Mouse (Mus musculus): ENCODE results near the gene Tex2.
"Not testable (repeated sequence)": the region's sequence is repeated elsewhere in the genome, so short reads cannot be mapped to it uniquely, and the experiment has no call there.

Tex2 gene

DNA sequence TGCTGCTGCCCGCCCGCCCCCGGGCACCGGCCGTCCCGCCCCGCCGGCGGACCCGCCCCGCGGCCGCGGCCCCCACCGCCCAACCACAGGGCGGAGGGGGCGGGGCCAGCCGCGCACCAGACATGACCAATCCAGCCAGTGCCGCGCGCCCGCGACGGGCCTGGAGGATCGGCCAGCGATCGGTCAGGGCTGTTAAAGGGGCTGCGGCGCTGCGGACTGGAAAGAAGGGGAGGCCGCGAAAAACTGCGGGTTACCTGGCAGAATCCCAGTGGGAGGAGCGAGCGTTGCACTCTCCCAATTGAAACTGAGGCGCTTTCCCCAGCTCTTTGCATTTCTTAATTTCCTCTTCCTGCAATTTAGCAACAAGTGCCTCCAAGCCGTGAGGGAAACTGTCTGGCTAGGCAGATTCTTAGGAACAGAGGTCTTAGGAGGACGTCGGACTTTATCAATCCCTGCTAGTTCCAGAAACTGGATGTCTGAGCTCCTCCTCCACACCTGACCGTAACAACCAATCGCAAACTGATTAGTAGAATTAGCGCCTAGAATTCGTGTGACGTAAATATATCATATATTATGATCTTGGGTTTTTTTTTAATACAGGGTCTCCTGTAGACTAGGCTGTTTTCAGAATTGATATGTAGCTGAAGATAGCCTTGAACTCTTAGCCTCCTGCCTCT, at the start of gene Tex2:
Gene Tex2, minus strand, starts transcription at position 463 of the 677 bp plus-strand sequence.
- DNase-seq (ENCODE audit: inconsistent ontology term), result peak; percentile 99

DNA sequence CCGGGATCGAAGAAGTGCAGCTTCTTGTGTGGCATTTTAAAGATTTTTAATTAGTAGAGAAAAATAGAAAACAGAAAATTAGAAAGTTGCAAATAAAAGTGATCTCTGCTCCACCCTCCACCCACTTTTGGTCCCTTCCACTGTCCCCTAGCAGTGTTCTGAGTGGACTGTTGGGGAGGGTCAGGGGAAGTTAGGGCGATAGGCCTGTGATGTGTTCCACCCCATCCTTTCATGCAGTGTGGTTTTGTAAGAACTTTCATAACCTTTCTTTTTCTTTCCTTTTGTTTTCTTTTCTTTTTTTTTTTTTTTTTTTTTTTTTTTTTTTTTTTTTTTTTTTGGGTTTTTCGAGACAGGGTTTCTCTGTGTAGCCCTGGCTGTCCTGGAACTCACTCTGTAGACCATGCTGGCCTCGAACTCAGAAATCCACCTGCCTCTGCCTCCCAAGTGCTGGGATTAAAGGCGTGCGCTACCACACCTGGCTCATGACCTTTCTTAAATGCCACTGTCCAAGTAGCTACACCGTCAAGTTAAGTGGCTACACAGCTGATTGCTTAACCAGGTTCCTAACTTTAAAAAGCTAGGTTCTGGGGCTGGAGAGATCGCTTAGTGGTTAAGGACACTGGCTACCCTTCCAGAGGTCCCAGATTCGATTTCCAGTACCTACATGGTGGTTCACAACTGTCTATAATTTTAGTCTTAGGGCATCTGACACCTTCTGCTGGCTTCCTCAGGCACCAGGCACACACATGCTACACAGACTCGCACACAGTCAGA, 49.6 kb upstream of the Tex2 start:
- no peak for DNase-seq (ENCODE audit: inconsistent ontology term)

DNA sequence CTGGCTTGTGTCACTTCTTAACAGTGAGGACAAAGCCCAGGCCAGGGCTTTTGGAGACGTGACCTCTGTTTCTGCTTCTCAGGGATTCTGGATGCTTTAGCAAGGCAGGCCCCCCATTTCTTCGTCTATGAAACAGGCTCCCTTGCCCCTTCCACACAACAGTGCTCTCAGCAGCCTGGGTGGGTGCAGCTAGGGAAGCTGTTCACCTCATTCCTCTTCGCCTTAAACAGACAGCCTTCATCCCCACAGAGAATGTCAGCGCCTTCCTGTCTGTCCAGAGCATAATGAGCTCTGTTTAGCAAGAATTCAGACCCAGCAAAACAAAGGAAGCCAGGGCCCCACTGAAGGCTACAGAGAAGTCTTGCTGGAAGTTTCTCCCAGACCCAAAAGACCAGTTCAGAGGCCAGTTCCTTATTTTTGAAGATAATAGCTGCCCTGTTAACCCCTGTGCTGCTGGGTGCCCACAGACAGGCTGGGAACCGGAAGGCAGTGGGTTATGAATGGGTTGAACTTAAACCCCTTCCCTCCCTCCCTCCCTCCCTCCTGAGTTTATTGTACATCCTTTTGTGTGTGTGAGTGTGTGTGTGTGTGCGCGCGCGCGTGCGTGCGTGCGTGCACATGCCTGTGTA, 47.3 kb upstream of the Tex2 start:
- peak; percentile 49 for DNase-seq (ENCODE audit: inconsistent ontology term)

DNA sequence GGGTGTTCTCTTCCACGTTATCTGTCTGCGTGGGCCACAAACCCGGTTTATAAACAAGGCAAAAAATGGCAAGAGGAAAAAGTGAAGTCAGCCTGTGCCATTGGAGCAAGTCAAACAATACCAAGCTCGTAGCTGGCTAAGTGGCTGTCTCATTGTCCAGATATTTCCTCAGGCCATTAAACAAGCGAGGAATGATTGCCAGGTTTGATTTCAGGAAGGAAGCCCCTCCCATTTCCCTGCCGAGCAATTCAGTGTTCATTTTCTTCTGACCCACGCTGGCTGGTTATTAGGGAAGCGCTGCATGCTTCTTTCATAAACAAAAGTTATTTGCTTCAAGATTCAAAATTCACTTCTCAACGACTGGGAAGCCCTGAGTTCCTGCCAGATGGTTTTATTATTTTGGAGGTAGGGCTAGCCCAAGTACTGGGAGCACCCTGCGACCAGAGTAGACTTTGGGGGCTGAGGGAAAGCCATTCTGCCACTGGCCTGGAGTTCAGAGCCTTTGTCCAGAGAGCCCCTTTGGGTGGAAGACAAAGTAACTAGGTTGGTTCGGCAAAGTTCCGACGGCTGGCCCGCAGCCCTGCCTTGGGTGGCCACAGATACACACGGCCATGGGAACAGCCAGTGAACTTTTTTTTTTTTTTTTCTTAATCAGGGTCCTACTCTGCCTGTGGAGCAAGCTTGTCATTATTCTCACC, 46.5 kb upstream of the Tex2 start:
- DNase-seq (ENCODE audit: inconsistent ontology term), result peak; percentile 74

DNA sequence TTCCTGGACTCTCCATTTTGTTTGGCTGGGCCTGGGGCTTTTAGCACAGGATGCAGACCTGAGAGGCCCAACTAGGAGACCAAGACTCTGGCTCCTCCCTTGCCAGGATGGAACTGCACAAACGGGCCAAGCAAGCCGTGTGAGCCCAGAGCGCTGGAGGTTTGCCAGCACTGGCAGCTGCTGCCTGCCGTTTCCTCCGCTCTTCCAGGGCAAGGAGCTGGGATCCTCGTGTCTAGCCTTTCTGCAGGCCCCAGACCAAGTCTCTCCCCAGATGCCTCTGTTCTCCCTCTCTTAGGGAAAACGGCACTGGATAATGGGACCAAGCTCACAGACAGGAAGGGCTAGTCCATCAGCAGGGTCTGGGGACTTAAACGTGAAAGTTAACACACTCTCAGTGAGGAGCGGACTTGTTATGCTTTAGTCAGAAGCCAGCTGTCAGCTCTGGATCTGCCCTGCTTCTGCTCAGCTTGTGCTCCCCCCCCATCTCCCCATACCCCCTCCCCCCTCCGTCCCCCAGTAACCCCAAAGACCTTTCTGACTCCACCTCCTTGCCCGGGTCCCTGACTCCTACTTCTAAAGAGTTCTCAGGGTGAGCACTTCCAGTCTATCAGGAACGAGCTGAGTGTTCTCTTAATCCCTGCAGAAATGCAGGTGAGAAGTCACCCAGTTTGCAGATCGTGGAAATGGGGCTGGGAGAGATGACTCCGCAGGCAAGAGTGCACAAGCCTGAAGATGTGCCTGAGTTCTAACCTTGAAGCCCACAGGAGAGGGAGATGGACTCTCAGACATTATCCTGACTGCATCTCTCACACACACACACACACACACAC, 45.0 kb upstream of the Tex2 start:
- DNase-seq (ENCODE audit: inconsistent ontology term), result peak; percentile 87

DNA sequence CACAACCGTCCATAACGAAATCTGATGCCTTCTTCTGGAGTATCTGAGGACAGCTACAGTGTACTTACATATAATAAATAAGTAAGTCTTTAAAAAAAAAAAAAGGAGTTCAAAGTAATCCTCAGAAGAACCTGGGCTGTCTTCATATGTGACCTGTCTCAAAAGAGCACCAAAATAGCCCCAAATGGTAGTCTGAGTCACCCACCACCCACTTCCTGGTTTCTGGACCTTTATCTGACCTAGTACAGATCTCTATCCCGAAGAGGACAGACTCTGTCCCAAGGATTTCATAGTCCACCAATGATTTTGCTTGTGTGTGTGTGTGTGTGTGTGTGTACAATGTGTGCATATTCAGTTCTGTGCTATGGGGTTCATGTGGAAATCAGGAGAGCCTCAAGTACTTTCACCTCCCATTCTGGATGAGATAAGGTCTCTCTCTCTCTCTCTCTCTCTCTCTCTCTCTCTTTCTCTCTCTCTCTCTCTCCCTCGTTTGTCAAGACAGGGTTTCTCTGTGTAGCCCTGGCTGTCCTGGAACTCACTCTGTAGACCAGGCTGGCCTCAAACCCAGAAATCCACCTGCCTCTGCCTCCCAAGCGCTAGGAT, 43.8 kb upstream of the Tex2 start:
- DNase-seq (ENCODE audit: inconsistent ontology term), result not testable (repeated sequence)

DNA sequence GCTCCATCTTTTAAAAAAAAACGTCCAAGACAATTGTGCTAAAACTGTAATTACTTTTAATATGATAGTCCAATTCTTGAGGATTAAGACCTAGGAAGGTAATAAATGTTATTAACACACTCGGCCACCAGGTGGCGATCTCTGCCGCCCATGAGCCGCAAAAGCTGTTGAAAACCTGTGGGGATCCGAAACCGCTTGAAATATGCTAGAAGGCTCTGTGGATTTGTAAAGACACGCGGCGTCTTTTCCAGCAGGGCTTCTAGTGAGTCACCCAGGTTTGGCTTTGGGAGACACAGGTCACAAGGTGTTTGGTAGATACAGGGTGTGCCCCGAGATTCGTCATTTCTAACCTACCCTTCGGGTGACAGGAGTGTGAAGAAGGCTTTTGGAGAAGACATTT, 35.1 kb upstream of the Tex2 start:
- peak; percentile 66 for DNase-seq (ENCODE audit: inconsistent ontology term)

DNA sequence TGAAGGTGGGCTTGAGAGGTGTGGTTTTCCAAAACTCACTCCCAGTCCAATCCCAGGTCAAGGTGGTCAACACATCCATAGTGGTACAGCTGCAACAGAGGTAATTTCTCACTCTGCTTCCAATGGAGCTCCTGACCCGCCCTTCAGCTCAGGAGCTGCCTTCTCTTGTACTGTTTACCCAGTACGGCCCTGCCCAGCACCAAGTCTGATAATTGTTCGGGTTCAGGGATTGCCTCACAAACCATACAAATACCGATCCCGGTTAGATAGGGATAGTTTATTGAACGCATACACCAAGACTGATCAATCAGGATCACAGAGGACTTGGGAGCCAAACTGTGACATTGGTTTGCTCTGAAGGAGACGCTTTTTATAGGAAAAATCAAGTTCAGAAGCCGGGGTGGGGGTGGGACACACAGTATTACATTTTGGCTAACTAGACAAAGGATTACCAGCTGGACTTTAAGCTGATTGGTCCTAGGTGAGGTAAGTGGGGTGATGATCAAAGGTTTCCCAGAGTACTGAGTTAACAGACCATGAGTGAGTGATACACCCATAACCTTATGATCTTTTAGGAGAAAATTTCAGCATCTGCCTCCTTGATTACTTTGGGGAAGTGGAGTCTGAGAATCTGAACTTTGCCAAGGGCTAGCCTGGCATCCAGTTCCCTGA, 29.9 kb upstream of the Tex2 start:
- no peak for DNase-seq (ENCODE audit: inconsistent ontology term)

DNA sequence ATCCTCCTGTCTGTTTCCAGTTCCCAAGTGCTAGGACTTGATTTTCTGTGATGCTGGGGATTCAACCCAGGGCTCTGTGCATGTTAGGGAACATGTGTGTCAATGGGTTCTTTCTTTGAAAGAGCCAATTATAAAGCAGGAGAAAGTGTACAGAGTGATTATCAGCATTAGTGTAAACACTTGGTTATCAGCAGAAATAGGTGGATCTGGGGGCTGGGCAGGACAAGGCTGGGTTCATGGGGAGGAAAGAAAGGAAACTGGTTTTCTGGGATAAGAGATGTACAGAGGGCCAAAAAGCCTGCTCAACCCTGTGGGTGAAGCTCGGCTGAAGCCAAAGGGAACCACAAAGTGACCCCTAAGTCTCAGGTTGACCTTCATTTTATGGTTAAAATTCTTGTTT, 28.4 kb upstream of the Tex2 start:
- no peak for DNase-seq (ENCODE audit: inconsistent ontology term)

DNA sequence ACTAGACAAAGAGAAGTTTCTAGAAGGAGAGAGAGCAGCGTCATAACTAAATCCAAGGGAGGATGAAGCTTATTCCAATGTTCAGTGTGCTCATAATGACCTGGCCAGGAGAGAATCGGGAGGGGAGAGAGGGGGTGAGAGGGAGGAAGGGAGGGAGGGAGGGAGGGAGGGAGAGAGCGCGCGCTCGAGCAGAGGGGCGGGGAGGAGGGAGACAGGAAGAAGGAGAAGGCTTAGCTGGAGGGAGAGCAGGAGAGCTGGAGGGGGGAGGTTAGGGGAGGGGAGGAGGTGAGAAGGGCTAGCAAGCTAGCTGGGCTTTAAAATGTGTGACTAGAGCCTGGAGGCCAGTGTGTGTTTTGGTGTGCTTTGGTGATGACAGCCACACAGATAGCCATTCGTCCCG, 26.8 kb upstream of the Tex2 start:
- no peak for DNase-seq (ENCODE audit: inconsistent ontology term)

DNA sequence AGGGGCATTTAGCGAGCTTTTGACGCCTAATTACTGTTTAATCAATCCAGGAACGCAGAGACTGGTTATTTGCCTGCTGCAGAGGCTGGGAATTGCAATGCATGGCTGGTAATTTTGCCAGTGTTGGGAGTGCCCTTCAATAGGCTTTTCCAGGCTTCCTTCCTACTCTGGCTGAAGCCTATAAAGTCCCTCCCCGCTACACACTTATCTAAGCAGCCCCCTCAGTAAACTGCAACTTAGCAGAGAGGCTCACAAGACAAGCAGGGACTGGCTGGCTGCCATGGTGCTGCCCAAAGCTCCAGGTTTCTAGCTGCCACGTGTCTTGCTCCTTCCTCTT, 26.1 kb upstream of the Tex2 start:
- no peak for DNase-seq (ENCODE audit: inconsistent ontology term)

DNA sequence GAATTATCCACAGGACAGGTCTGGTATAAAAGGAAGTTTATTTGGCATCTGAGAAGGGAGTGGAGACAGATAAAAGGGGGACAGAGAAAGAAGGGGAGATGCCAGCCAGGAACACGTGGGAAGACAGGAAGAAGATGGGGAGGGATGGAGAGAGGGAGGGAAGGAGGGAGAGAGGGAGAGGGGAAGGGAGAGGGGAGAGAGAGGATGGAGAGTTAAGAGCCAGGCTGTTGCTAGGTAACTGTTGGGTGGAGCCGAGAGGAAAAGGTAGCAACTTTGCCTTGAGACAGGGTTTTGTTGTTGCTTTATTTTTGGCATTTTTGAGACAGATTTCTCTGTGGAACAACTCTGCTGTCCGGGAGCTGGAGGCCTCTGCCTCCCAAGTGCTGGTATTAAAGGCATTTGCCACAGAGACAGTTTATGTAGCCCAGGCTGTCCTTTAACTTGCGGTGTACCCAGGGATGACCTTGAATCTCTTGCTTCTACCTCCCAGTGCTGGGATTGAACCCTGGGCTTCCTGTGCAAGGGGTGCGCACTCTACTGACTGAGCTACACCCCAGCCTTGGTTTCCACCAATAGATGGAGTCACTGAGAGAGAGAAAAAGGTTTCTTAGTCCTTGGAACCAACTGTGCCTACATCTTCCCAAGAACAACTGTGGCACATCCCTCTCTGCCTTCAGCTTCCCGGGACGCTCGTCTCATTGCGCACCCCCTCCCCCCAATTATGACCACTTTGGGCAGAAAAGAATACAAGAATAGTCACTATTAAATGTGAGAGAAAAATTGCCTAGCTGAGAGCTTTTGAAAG, 25.5 kb upstream of the Tex2 start:
- no peak for DNase-seq (ENCODE audit: inconsistent ontology term)

DNA sequence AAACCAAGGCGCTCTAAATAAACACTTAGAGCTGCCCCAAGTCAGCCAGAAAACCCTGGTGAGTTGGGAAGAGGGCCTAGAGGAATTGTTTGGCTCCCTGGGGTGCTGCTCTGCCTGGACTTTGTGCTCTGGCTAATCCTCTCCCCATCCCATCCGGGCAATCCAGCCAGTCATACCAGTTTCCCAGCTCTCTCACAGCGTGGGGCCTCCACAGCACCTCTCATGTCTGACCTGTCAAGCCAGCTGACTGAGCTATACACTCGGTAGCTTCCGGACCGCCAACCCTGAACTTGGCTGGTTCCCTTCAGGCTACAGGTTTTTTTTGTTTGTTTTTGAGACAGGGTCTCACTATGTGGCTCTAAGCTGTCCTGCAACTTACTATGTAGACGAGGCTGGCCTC, 24.5 kb upstream of the Tex2 start:
- DNase-seq (ENCODE audit: inconsistent ontology term), result no peak

DNA sequence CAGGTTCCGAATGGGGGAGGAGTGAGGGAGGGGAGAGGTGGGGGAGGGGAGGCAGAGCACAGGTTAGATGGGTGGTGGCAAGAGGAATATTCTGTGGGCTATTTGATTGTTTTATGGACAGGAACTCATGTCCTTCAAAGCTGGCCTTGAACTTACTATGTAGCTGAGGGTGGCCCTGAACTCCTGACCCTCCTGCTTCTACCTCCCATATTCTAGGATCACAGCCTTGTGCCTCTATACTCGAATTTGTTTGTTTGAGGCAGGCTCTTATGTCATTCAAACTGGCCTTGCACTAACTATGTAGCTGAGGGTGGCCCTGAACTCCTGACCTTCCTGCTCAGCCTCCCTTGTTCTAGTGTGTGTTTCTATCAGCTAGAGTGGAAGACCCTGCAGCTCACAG, 22.7 kb upstream of the Tex2 start:
- no peak for DNase-seq (ENCODE audit: inconsistent ontology term)

DNA sequence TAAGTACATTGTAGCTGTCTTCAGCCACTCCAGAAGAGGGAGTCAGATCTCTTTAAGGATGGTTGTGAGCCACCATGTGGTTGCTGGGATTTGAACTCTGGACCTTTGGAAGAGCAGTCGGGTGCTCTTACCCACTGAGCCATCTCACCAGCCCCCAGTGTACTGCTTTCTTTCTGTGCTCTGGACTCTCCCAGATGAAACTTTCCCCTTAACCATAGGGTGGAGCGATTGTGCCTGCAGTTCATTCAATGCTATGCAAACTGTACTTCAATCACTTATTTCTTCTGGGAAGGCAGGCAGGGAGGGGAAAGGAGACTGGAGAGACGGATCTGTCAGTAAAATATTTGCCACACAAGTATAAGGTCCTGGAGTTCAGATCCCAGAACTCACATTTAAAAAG, 21.0 kb upstream of the Tex2 start:
- not testable (repeated sequence) for DNase-seq (ENCODE audit: inconsistent ontology term)

DNA sequence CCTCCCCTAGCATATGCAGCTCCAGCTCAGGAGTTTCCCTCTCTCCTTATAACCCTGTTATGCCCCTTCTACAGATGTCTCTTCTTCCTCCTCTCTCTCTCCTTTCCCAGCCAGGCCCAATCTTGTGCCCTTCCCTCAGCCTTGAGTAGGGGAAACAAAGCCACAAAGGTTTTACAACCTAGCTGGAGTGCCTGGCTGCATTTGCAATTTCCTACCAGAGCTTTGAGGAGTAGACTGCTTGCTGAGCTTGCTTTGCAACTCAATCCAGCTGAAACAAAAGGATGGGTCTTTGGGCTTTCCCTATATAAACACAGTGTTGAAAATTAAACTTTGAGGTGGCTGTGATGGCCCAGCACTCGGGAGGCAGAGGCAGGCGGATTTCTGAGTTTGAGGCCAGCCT, 20.2 kb upstream of the Tex2 start:
- no peak for DNase-seq (ENCODE audit: inconsistent ontology term)

DNA sequence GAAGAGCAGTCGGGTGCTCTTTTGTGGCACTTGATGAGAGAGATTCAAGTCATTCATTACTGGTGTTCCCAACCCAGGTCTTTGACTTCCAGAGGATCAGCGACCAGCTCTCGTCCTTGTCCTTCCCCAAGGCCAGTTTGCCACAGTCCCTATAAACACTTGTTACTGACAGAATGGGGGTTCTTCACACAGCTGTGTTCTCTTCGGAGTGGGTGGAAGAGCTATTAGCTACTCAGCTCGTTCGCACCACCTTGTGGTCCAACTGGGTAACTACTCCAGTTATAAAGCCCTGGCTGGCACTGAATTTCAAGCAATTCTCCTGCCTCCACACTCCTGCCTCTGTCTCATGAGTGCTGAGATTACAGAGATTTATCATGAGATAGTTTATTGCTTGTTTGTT, 14.5 kb upstream of the Tex2 start:
- DNase-seq (ENCODE audit: inconsistent ontology term), result peak; percentile 53

DNA sequence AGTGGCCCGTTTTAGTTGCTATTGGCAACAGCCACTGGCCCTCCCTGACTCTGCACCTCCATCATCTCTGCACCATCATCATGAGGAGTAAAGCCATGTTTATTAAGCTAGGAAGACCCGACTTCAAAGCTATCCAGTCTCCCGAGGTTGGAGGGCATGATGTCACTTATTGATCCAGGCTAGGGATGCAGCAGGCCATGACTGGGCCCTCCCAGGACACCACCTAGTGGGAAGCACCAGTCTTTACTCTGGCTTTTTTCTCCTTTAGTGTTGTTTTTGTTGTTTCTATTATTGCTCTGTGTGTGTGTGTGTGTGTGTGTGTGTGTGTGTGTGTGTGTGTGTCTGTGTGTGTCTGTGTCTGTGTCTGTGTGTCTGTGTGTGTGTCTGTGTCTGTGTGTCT, 12.4 kb upstream of the Tex2 start:
- DNase-seq (ENCODE audit: inconsistent ontology term), result no peak

DNA sequence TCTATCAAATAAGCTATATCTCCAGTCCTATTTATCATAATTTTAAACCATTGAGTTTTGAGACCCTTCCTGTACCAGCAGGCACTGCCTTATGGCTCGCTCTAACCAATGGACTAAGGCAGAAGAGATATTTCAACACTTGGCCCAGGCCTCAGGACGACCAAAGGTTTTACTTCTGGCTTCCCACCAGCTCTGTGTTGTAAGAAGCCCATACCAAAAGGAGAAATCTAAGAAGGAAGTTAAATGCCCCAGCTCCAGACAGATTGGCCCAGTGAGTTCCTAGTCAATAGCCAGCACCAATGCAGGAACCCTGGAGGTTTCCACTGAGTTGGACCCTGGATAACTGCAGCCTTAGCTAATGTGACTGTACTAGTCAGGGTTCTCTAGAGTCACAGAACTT, 10.4 kb upstream of the Tex2 start:
- no peak for DNase-seq (ENCODE audit: inconsistent ontology term)

DNA sequence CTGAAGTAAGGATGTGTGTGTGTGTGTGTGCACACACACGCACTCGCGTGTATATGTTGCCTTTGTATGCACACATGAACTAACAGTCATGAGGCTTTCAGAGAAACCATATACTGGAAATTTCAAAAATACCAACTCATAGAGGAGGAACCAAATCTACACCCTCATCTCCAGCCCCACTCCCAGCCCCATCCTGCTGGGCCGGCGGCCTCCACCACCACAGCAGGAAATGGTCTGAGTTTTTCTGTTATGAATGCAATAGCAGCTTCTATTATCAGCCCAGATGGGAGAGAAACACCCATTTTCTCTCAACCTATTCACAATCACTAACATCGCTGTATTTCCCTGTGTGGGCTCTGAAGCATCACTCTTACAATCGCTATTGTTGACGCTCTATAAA, 8.8 kb upstream of the Tex2 start:
- DNase-seq (ENCODE audit: inconsistent ontology term), result no peak
